Mouse (Mus musculus) CH12.LX (cell line): ENCODE measurements at regions not wholly inside any gene's neighbourhood (a gene's known extent, or its start where the extent isn't known, plus 50 kb on each side); places are given as distances from the start of the nearest gene placed in this dataset.
"Not testable (repeated sequence)": the region's sequence is repeated elsewhere in the genome, so short reads cannot be mapped to it uniquely, and the experiment has no call there.

ENCODE experiments used
- DNase-seq: peaks from one replicate; pipeline ENCODE4 v3.0.0-alpha.2; 2013; ENCODE audit errors: extremely low read depth
- H3K27ac ChIP-seq: 2 replicates; pipeline ENCODE4 v1.5.1; 2012; ENCODE audit warnings: low read depth, mild to moderate bottlenecking, control low read depth, moderate library complexity; ENCODE audit not compliant: insufficient read depth
- H3K27me3 ChIP-seq: replicated peaks from 2 replicates; pipeline ENCODE3; 2012; ENCODE audit warnings: inconsistent platforms
- H3K36me3 ChIP-seq, 2 experiments: replicated peaks in 1 of 2; 2 replicates each; pipeline versions ENCODE3 to v1.6.1; 2012; ENCODE audit warnings: inconsistent platforms in 1 of 2, low read length in 1 of 2, mild to moderate bottlenecking in 1 of 2, mixed read lengths in 1 of 2, moderate library complexity in 1 of 2; ENCODE audit not compliant: control insufficient read depth in 1 of 2, insufficient read depth in 1 of 2
- H3K4me1 ChIP-seq, 2 experiments: 2 replicates each; pipeline ENCODE4 v1.6.1; 2012; ENCODE audit warnings: inconsistent platforms in 1 of 2, moderate library complexity in 1 of 2; ENCODE audit not compliant: insufficient read depth in 2 of 2, control insufficient read depth in 1 of 2
- H3K4me2 ChIP-seq: 2 replicates; pipeline ENCODE4 v1.6.1; 2012; ENCODE audit warnings: low read depth, mild to moderate bottlenecking, control low read depth; ENCODE audit not compliant: poor library complexity, insufficient read depth, severe bottlenecking
- H3K4me3 ChIP-seq, 3 experiments: fragments of 150-350 bp in 1 of 3; sonication (generic) in 1 of 3; replicated peaks in 1 of 3; 2 replicates each; pipeline versions ENCODE3 to v1.5.1; 2011 to 2012; ENCODE audit warnings: low read depth in 2 of 3, low read length in 2 of 3, mild to moderate bottlenecking in 2 of 3, moderate library complexity in 2 of 3, control low read depth in 1 of 3, improper control_type of control experiment in 1 of 3, inconsistent platforms in 1 of 3, mixed read lengths in 1 of 3; ENCODE audit not compliant: poor library complexity in 1 of 3
- H3K79me2 ChIP-seq: replicated peaks from 2 replicates; pipeline ENCODE4 v1.6.1; 2012; ENCODE audit warnings: mild to moderate bottlenecking, moderate library complexity; ENCODE audit not compliant: control insufficient read depth, poor library complexity, insufficient read depth, severe bottlenecking; ENCODE audit errors: extremely low read depth
- H3K9ac ChIP-seq: 2 replicates; pipeline ENCODE4 v1.6.1; 2012; ENCODE audit warnings: low read depth, mild to moderate bottlenecking, control low read depth, moderate library complexity; ENCODE audit not compliant: insufficient read depth
- H3K9me3 ChIP-seq: replicated peaks from 2 replicates; pipeline ENCODE3; 2012; ENCODE audit warnings: low read length, inconsistent platforms, mixed read lengths
- CTCF ChIP-seq, 2 experiments: IDR thresholded peaks in 1 of 2; conservative IDR thresholded peaks in 1 of 2; 2 replicates each; pipeline ENCODE4 v1.5.1; 2011 to 2012; ENCODE audit warnings: low read depth in 2 of 2, low read length in 2 of 2, improper control_type of control experiment in 1 of 2, inconsistent platforms in 1 of 2, mild to moderate bottlenecking in 1 of 2, moderate library complexity in 1 of 2
- ZNF384 ChIP-seq: IDR thresholded peaks from 2 replicates; pipeline ENCODE4 v1.6.1; 2012; ENCODE audit warnings: low read depth, low read length, improper control_type of control experiment, inconsistent platforms
- dilution Hi-C: fragments of 300-500 bp; cut with MboI; formaldehyde crosslinking; loops from 2 replicates; pipeline ENCODE4 v1.14.3; 2020; ENCODE audit warnings: low sequenced_read_pairs; ENCODE audit not compliant: extremely low pct_unique_long_range_greater_than_20kb, extremely low pct_ligation_motif_present
- in situ Hi-C: fragments of 300-500 bp; cut with MboI; formaldehyde crosslinking; loops from 3 replicates; pipeline ENCODE4 v1.14.3; 2019; ENCODE audit warnings: low sequenced_read_pairs, low pct_ligation_motif_present, low pct_unique_long_range_greater_than_20kb, mixed read lengths

- DNase-seq: peak; percentile 4
- peaks cover 29% of the 10 kb centered on the region for H3K9me3 ChIP-seq
- H3K4me3 ChIP-seq: no peak overlapping the region
- dilution Hi-C loops: no loop called here
- in situ Hi-C loops: no loop called here
- H3K9ac ChIP-seq: no peak overlapping the region
- H3K27me3 ChIP-seq: no peaks in the 10 kb centered on the region
- TF ChIP-seq CTCF (conservative IDR thresholded peaks at IDR 0.05 in 1 of 2, IDR thresholded peaks at IDR 0.05 in 1 of 2; ENCODE audit: low read depth in 2 of 2, low read length in 2 of 2) (peak in 1 of 2 experiments; percentile 16; a peak in 1 of 4 replicates), ZNF384 (no peak)
- no peaks in the 10 kb centered on the region for H3K36me3 ChIP-seq
- no peak overlapping the region for H3K27ac ChIP-seq
- H3K79me2 ChIP-seq: no peaks in the 10 kb centered on the region
- no peaks in the 10 kb centered on the region for H3K4me1 ChIP-seq
- H3K4me2 ChIP-seq: no peak overlapping the region
Observed at GRCm38 (mm10) chr6:73523658-73524057, 54.2 kb upstream of the 4931417E11Rik start.

DNA sequence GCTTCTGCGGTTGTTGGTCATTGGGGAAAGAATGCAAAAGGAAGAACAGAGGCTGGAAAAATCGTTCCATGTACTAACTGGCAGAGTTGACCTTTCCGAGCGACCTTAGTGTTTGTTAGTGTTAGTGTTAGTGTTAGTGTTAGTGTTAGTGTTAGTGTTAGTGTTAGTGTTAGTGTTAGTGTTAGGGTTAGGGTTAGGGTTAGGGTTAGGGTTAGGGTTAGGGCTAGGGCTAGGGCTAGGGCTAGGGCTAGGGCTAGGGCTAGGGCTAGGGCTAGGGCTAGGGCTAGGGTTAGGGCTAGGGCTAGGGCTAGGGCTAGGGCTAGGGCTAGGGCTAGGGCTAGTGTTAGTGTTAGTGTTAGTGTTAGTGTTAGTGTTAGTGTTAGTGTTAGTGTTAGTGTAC, 50.4 kb upstream of the 4931417E11Rik start:
- H3K36me3 ChIP-seq, H3K79me2 ChIP-seq, H3K27ac ChIP-seq, H3K4me1 ChIP-seq, DNase-seq, H3K27me3 ChIP-seq, dilution Hi-C loops, H3K4me3 ChIP-seq, in situ Hi-C loops, H3K9ac ChIP-seq, H3K4me2 ChIP-seq: not testable (repeated sequence)
- H3K9me3 ChIP-seq: peaks cover 33% of the 10 kb centered on the region
